Mouse (Mus musculus) kidney, embryonic 14.5 days (tissue): ENCODE measurements around the gene Man2a1. TPM values are rescaled to one million over a fixed set of nuclear protein-coding genes. Genes with fewer than 3 reads are reported as not detected.

Experiments used
- ATAC-seq: fragments of 200-750 bp; cut with Nextera tagmentation; 2 replicates; pipeline ENCODE4 v1.8.0; 2017; ENCODE audit warnings: moderate number of reproducible peaks, mild to moderate bottlenecking, moderate TSS enrichment, moderate library complexity; ENCODE audit not compliant: low FRiP score, low TSS enrichment
- H3K27ac ChIP-seq: fragments of 300-500 bp; sonication (generic); 2 replicates; pipeline ENCODE4 v1.5.1; 2014; ENCODE audit warnings: low read depth, mild to moderate bottlenecking, low read length, moderate library complexity, mixed read lengths
- H3K27me3 ChIP-seq: fragments of 300-500 bp; sonication (generic); 2 replicates; pipeline ENCODE4 v1.6.1; 2014; ENCODE audit warnings: mild to moderate bottlenecking, low read length; ENCODE audit not compliant: control insufficient read depth, insufficient read depth
- H3K36me3 ChIP-seq: fragments of 300-500 bp; sonication (generic); 2 replicates; pipeline ENCODE4 v1.6.1; 2014; ENCODE audit warnings: low read length, mixed read lengths; ENCODE audit not compliant: control insufficient read depth, insufficient read depth
- H3K4me1 ChIP-seq: fragments of 300-500 bp; sonication (generic); 2 replicates; pipeline ENCODE4 v1.6.1; 2014; ENCODE audit warnings: low read length, mixed read lengths; ENCODE audit not compliant: control insufficient read depth, insufficient read depth
- H3K4me2 ChIP-seq: fragments of 300-500 bp; sonication (generic); replicated peaks from 2 replicates; pipeline ENCODE4 v1.6.1; 2014; ENCODE audit warnings: low read depth, mild to moderate bottlenecking, low read length
- H3K4me3 ChIP-seq: fragments of 300-500 bp; sonication (generic); 2 replicates; pipeline ENCODE4 v1.5.1; 2014; ENCODE audit warnings: mild to moderate bottlenecking, low read length
- H3K9ac ChIP-seq: fragments of 300-500 bp; sonication (generic); 2 replicates; pipeline ENCODE4 v1.6.1; 2014; ENCODE audit warnings: low read depth, mild to moderate bottlenecking, low read length, moderate library complexity
- H3K9me3 ChIP-seq: fragments of 300-500 bp; sonication (generic); 2 replicates; pipeline ENCODE4 v1.6.1; 2016; ENCODE audit warnings: low read length; ENCODE audit not compliant: control insufficient read depth
- WGBS: fragments of 180-500 bp; shearing (Covaris S2); extraction: QIAGEN DNeasy Blood & Tissue Kit; methylation state at CpG from one replicate; pipeline ENCODE4 v1.1.7; 2014; 5-methylcytosine and 5-hydroxymethylcytosine counted together
- polyA plus RNA-seq: library from polyadenylated mRNA; unstranded; fragments of >200 nt; fragmentation: Nextera tagmentation; extraction: Ambion mirVana; gene quantifications from 2 replicates; pipeline ENCODE4 v1.2.1, GENCODE M21; 2014

The Man2a1 gene
- polyA plus RNA-seq, 1 experiment from 2014 or later: 12.5 TPM

GRCm38 (mm10) chr17:64629486-64629885, 28.9 kb downstream of the Man2a1 start:
- Histone ChIP-seq H3K4me3 (no peak overlapping the region), H3K27me3 (no peaks in the 10 kb centered on the region), H3K27ac (no peak overlapping the region), H3K36me3 (peaks cover 18% of the 10 kb centered on the region; the same call in 1 of the 2 replicates), H3K4me1 (0 out of 2 replicates have a peak, but pooled peaks cover 2% of the 10 kb centered on the region), H3K4me2 (no peak overlapping the region), H3K9me3 (no peaks in the 10 kb centered on the region), H3K9ac (no peak overlapping the region)
- ATAC-seq: no peak
- 55% methylated on average over 5 of the region's 5 CpGs for WGBS

DNA sequence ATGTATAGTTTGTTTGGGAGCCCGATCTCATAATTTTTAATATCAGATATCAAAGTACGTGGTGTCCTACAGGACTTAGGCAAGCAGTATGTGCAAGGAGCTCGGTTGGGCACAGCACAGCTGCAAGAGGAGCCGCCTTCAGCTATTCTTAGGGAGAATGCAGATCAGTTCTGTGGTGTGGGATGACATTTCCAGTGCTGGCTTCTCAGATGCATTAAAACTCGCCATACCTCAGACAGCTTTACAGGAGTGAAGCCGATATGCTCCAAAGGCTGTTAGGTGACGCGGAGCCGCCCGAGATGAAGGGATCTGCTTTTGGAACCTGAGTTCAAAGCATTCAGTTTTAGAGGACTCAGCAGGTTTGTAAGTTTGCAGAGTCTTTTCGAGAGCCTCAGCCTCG, 30.0 kb downstream of the Man2a1 start:
- 79% methylated on average over 12 of the region's 12 CpGs for WGBS
- no peak overlapping the region for H3K4me2 ChIP-seq
- no peak overlapping the region for H3K9ac ChIP-seq
- H3K27me3 ChIP-seq: no peaks in the 10 kb centered on the region
- no peak for ATAC-seq
- H3K4me1 ChIP-seq: no peaks in the 10 kb centered on the region
- H3K4me3 ChIP-seq: no peak overlapping the region
- H3K9me3 ChIP-seq: no peaks in the 10 kb centered on the region
- no peak overlapping the region for H3K27ac ChIP-seq
- H3K36me3 ChIP-seq: peaks cover 17% of the 10 kb centered on the region; the same call in 1 of the 2 replicates

GRCm38 (mm10) chr17:64637868-64638537, 37.5 kb downstream of the Man2a1 start:
- Histone ChIP-seq H3K4me2 (no peak overlapping the region), H3K36me3 (peaks cover 6% of the 10 kb centered on the region; the same call in 1 of the 2 replicates), H3K4me3 (no peak overlapping the region), H3K27me3 (no peaks in the 10 kb centered on the region), H3K9me3 (no peaks in the 10 kb centered on the region), H3K4me1 (no peaks in the 10 kb centered on the region), H3K9ac (no peak overlapping the region), H3K27ac (no peak overlapping the region)
- WGBS: 81% methylated on average over 8 of the region's 8 CpGs
- ATAC-seq: no peak

DNA sequence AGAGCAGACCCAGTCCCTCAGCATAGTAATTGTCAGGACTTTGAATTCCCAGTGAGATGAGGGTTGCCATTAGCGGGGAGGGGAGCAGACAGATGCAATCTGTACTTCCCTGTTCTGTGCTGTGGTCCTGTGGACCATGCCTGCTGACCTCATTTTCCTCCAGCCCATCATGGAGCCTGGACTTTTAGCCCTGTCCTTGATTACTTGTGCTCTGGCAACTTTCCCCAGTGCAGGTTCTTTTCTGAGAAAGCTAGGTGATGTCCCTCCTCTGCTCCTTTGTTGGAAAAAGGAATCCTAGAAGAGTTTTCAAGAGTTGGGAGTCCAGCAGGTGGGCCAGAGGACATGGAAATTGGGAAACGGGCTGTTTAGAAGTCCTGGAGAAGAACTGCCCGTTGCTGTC, 40.8 kb downstream of the Man2a1 start:
- no peak for ATAC-seq
- Histone ChIP-seq H3K9ac (no peak overlapping the region), H3K9me3 (no peaks in the 10 kb centered on the region), H3K4me1 (0 out of 2 replicates have a peak, but pooled peaks cover 4% of the 10 kb centered on the region), H3K36me3 (peaks cover 3% of the 10 kb centered on the region; the same call in 1 of the 2 replicates), H3K27ac (no peak overlapping the region), H3K27me3 (no peaks in the 10 kb centered on the region), H3K4me2 (no peak overlapping the region), H3K4me3 (no peak overlapping the region)
- WGBS: 76% methylated on average over 3 of the region's 3 CpGs

GRCm38 (mm10) chr17:64643644-64644043, 43.1 kb downstream of the Man2a1 start:
- no peak overlapping the region for H3K27ac ChIP-seq
- peaks cover 3% of the 10 kb centered on the region; the same call in 1 of the 2 replicates for H3K36me3 ChIP-seq
- WGBS: 33% methylated on average over 7 of the region's 7 CpGs
- peak; percentile 49; the same call in 1 of the 2 replicates for ATAC-seq
- H3K9me3 ChIP-seq: no peaks in the 10 kb centered on the region
- H3K4me3 ChIP-seq: no peak overlapping the region
- H3K4me2 ChIP-seq: no peak overlapping the region
- no peak overlapping the region for H3K9ac ChIP-seq
- H3K4me1 ChIP-seq: 0 out of 2 replicates have a peak, but pooled peaks cover 4% of the 10 kb centered on the region
- no peaks in the 10 kb centered on the region for H3K27me3 ChIP-seq

DNA sequence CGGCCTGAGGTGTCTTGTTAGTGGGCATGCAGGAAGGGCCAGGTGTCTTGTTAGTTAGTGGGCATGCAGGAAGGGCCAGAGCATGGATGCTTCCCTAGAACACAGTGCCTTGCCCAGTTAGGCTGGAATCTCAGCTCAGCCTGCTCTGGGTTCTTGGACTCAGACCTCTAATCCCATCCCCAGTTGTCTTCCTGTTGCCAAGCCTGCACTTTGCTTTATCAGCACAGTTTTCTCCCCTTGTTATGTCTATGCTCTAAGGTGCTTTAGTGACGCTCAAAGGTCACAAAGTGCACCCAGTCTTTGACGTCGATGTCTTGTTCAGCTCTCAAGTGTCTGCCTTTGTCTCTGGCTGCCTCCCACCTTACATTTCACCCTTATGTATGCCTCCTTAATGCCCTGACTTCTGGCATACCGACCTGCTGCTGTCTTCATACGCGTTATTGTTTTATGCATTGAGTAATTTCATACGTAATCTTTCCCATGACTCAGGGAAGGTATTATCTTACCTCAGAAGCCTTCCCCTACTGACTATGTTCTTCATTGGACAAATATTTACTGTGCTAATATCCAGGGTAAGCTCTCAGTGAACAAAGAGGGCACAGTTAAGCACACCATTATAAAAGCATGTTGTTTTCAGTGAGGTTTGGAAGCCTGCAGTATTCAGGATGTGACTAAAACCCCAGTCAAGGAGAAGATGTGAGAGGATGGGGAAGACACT, 44.5 kb downstream of the Man2a1 start:
- Histone ChIP-seq H3K27me3 (no peaks in the 10 kb centered on the region), H3K4me3 (no peak overlapping the region), H3K9me3 (no peaks in the 10 kb centered on the region), H3K27ac (no peak overlapping the region), H3K36me3 (no peaks in the 10 kb centered on the region; the same call in 1 of the 2 replicates), H3K9ac (no peak overlapping the region), H3K4me1 (0 out of 2 replicates have a peak, but pooled peaks cover 4% of the 10 kb centered on the region), H3K4me2 (no peak overlapping the region)
- no peak for ATAC-seq
- WGBS: 73% methylated on average over 8 of the region's 8 CpGs

DNA sequence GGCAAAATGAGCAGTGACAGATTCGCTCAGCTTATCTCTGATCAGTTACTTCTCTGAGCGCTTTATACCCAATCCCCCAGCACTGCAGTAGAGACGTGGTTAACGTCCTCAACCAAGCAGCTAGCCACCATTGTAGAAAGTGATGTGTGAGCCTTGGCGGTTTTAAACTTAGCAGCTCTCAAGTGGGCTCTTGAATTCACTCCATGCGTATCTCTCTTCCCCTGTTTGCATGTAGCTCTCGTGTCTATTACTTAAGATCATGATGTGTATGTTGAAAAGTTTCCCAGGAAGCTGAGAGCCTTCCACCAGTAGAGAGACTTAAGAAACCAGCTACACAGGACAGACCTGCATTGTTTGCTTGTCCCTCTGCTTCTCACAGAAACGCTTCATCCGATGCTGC, 46.9 kb downstream of the Man2a1 start:
- no peak for ATAC-seq
- Histone ChIP-seq H3K9ac (no peak overlapping the region), H3K4me3 (no peak overlapping the region), H3K9me3 (peaks cover 3% of the 10 kb centered on the region), H3K27ac (no peak overlapping the region), H3K27me3 (no peaks in the 10 kb centered on the region), H3K4me1 (0 out of 2 replicates have a peak, but pooled peaks cover 4% of the 10 kb centered on the region), H3K4me2 (no peak overlapping the region), H3K36me3 (peaks cover 15% of the 10 kb centered on the region)
- WGBS: 77% methylated on average over 9 of the region's 9 CpGs

GRCm38 (mm10) chr17:64650702-64651101, 50.2 kb downstream of the Man2a1 start:
- H3K9ac ChIP-seq: no peak overlapping the region
- H3K4me3 ChIP-seq: no peak overlapping the region
- H3K27me3 ChIP-seq: no peaks in the 10 kb centered on the region
- H3K4me1 ChIP-seq: no peaks in the 10 kb centered on the region
- WGBS: 97% methylated on average over 9 of the region's 9 CpGs
- no peak overlapping the region for H3K4me2 ChIP-seq
- H3K36me3 ChIP-seq: peaks cover 23% of the 10 kb centered on the region
- no peak for ATAC-seq
- peaks cover 7% of the 10 kb centered on the region for H3K9me3 ChIP-seq
- no peak overlapping the region for H3K27ac ChIP-seq

DNA sequence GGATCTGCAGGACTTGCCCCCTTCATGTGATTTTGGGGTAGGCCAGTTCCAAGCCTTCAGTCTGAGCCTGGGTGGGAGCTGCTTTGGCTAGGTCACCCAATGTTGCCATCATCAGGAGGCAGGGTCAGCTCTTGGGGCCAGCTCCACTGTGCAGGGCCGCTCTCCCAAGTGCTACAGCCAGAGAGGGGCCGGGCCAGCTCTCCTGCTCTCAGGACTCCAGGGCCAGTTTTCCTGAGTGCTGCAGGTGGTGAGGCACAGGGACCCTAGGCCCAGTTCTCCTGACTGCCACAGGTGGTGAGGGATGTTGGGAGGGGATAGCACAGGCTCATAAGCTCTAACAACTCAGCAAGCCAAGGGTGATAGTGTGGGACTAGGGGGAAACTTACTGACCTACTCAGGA, 53.1 kb downstream of the Man2a1 start:
- H3K9me3 ChIP-seq: peaks cover 7% of the 10 kb centered on the region
- H3K36me3 ChIP-seq: peaks cover 24% of the 10 kb centered on the region
- no peak overlapping the region for H3K27ac ChIP-seq
- no peak for ATAC-seq
- no peak overlapping the region for H3K4me3 ChIP-seq
- H3K4me1 ChIP-seq: no peaks in the 10 kb centered on the region
- WGBS: 96% methylated on average over 2 of the region's 2 CpGs
- no peak overlapping the region for H3K9ac ChIP-seq
- H3K4me2 ChIP-seq: no peak overlapping the region
- no peaks in the 10 kb centered on the region for H3K27me3 ChIP-seq
